Mouse (Mus musculus) thymus, adult 18-20 months (tissue): Measurements from ENCODE around the gene Ccr10.

Source experiments
- DNase-seq, 2 experiments: peaks; one replicate each; pipeline ENCODE4 v3.0.0; 2022; ENCODE audit warnings: mixed read lengths in 2 of 2

Gene Ccr10

GRCm38 (mm10) chr11:101174851-101175628, at the start of gene Ccr10:
Ccr10 (minus strand) TSS chr11:101175443.
- no peak for DNase-seq

- DNase-seq, result no peak
These were observed 49.1 kb upstream of the Ccr10 start for GRCm38 (mm10) chr11:101224337-101224736.

GRCm38 (mm10) chr11:101221306-101221986, 46.2 kb upstream of the Ccr10 start:
- DNase-seq, result no peak

- no peak for DNase-seq
These were observed 45.6 kb upstream of the Ccr10 start for GRCm38 (mm10) chr11:101220853-101221252.

- DNase-seq, result peak in 1 of 2 experiments; percentile 45
These were observed 43.3 kb upstream of the Ccr10 start for GRCm38 (mm10) chr11:101218436-101219055.

- DNase-seq, result no peak
These were observed 41.7 kb upstream of the Ccr10 start for GRCm38 (mm10) chr11:101216936-101217335.

- DNase-seq, result no peak
These were observed 36.7 kb upstream of the Ccr10 start for GRCm38 (mm10) chr11:101211970-101212369.

GRCm38 (mm10) chr11:101200986-101201385, 25.7 kb upstream of the Ccr10 start:
- peak; percentile 29 to 64 for DNase-seq

GRCm38 (mm10) chr11:101199555-101199954, 24.3 kb upstream of the Ccr10 start:
- no peak for DNase-seq

GRCm38 (mm10) chr11:101196175-101196574, 20.9 kb upstream of the Ccr10 start:
- no peak for DNase-seq

GRCm38 (mm10) chr11:101195571-101195970, 20.3 kb upstream of the Ccr10 start:
- DNase-seq, result no peak

GRCm38 (mm10) chr11:101195101-101195500, 19.9 kb upstream of the Ccr10 start:
- no peak for DNase-seq

GRCm38 (mm10) chr11:101194643-101195042, 19.4 kb upstream of the Ccr10 start:
- no peak for DNase-seq

- DNase-seq, result no peak
These were observed 18.9 kb upstream of the Ccr10 start for GRCm38 (mm10) chr11:101194137-101194536.

GRCm38 (mm10) chr11:101193076-101193475, 17.8 kb upstream of the Ccr10 start:
- no peak for DNase-seq

- DNase-seq, result no peak
These were observed 17.4 kb upstream of the Ccr10 start for GRCm38 (mm10) chr11:101192646-101193045.

- no peak for DNase-seq
These were observed 16.8 kb upstream of the Ccr10 start for GRCm38 (mm10) chr11:101191919-101192470.

- no peak for DNase-seq
These were observed 16.0 kb upstream of the Ccr10 start for GRCm38 (mm10) chr11:101190913-101191907.

GRCm38 (mm10) chr11:101190181-101190912, 15.1 kb upstream of the Ccr10 start:
- no peak for DNase-seq

GRCm38 (mm10) chr11:101189495-101190180, 14.4 kb upstream of the Ccr10 start:
- DNase-seq, result no peak
